Mouse (Mus musculus) hindbrain, embryonic 11.5 days (tissue): ENCODE measurements at regions not wholly inside any gene's neighbourhood (a gene's known extent, or its start where the extent isn't known, plus 50 kb on each side); places are given as distances from the start of the nearest gene placed in this dataset.

ENCODE experiments used
- ATAC-seq: fragments of 200-750 bp; cut with Nextera tagmentation; 2 replicates; pipeline ENCODE4 v1.8.0; 2017; ENCODE audit warnings: mild to moderate bottlenecking, moderate TSS enrichment, moderate library complexity; ENCODE audit not compliant: low FRiP score
- DNase-seq: peaks from one replicate; pipeline ENCODE4 v3.0.0-alpha.2; 2015; ENCODE audit warnings: low spot score
- H3K27ac ChIP-seq: fragments of 300-500 bp; sonication (generic); 2 replicates; pipeline ENCODE4 v1.5.1; 2014; ENCODE audit warnings: mild to moderate bottlenecking, low read depth, low read length
- H3K27me3 ChIP-seq: fragments of 300-500 bp; sonication (generic); 2 replicates; pipeline ENCODE4 v1.6.1; 2014; ENCODE audit warnings: mild to moderate bottlenecking, low read length, moderate library complexity, mixed read lengths; ENCODE audit not compliant: control insufficient read depth, insufficient read depth
- H3K36me3 ChIP-seq: fragments of 300-500 bp; sonication (generic); 2 replicates; pipeline ENCODE4 v1.6.1; 2014; ENCODE audit warnings: mild to moderate bottlenecking, low read length, moderate library complexity, mixed read lengths; ENCODE audit not compliant: control insufficient read depth, insufficient read depth
- H3K4me1 ChIP-seq: fragments of 300-500 bp; sonication (generic); replicated peaks from 2 replicates; pipeline ENCODE4 v1.6.1; 2014; ENCODE audit warnings: low read length, mixed read lengths; ENCODE audit not compliant: control insufficient read depth, insufficient read depth
- H3K4me2 ChIP-seq: fragments of 300-500 bp; sonication (generic); replicated peaks from 2 replicates; pipeline ENCODE4 v1.6.1; 2014; ENCODE audit warnings: mild to moderate bottlenecking, low read depth, low read length
- H3K4me3 ChIP-seq: fragments of 300-500 bp; sonication (generic); 2 replicates; pipeline ENCODE4 v1.5.1; 2014; ENCODE audit warnings: low read depth, low read length
- H3K9ac ChIP-seq: fragments of 300-500 bp; sonication (generic); 2 replicates; pipeline ENCODE4 v1.6.1; 2014; ENCODE audit warnings: low read depth, low read length
- H3K9me3 ChIP-seq: fragments of 300-500 bp; sonication (generic); 2 replicates; pipeline ENCODE4 v1.6.1; 2016; ENCODE audit warnings: low read length; ENCODE audit not compliant: control insufficient read depth
- WGBS: fragments of 180-500 bp; shearing (Covaris S2); extraction: QIAGEN DNeasy Blood & Tissue Kit; methylation state at CpG from one replicate; pipeline ENCODE4 v1.1.7; 2014; 5-methylcytosine and 5-hydroxymethylcytosine counted together

DNA sequence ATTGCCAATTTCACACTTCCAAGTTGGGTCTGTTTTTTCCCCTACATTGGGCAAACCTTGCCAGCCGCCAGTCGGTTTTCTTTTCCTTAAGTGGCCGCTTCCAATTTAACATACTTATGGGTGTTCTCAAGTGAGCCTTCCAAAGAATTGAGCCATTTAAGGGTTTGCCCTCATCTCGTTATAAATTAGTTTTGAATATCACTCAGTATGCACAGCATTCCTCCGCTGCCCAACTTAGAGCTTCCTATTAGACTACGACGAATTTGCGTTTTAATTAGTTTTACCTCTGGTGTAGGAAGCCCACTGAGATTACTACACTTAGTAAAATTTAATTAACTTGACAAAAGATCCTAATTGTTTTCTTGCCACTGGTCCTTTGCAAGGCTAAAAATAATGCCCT is 209.9 kb downstream of the Cdh11 start:
- no peak for DNase-seq
- H3K27ac ChIP-seq = no peak overlapping the region
- ATAC-seq = no peak
- no peak overlapping the region for H3K4me2 ChIP-seq
- whole genome bisulfite sequencing = 85% methylated on average over 8 of the region's 8 CpGs
- no peaks in the 10 kb centered on the region for H3K4me1 ChIP-seq
- H3K9ac ChIP-seq = no peak overlapping the region
- H3K27me3 ChIP-seq = no peaks in the 10 kb centered on the region
- H3K36me3 ChIP-seq = no peaks in the 10 kb centered on the region
- H3K9me3 ChIP-seq = no peaks in the 10 kb centered on the region
- no peak overlapping the region for H3K4me3 ChIP-seq

GRCm38 (mm10) chr8:102567779-102568178 is 217.7 kb downstream of the Cdh11 start:
- H3K27ac ChIP-seq = no peak overlapping the region

DNA sequence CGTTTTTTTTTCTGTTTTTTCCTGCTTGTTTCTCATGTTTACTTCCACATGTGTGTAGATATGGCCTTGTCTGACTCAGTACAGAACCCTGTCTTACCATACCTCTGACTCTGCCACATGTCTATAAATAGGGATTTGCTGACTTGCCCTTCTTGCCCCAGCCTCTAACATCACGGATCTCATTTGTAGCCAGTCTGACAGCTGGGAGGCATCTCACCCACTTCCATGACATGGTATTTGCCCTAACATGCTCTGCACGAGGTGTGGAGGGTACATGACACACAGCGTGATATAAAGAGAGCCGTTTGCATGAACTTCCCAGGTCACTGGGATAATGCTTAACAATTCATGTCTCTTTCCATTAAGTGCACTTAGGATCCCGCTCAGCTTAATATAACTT is 231.2 kb downstream of the Cdh11 start:
- no peak for ATAC-seq

More at GRCm38 (mm10) chr8:102567779-102568178, 217.7 kb downstream of the Cdh11 start:
- no peaks in the 10 kb centered on the region for H3K27me3 ChIP-seq
- H3K9ac ChIP-seq = no peak overlapping the region
- H3K9me3 ChIP-seq = no peaks in the 10 kb centered on the region
- no peaks in the 10 kb centered on the region for H3K36me3 ChIP-seq
- no peaks in the 10 kb centered on the region for H3K4me1 ChIP-seq
- no peak overlapping the region for H3K4me3 ChIP-seq
- no peak for DNase-seq
- 88% methylated on average over 5 of the region's 5 CpGs for WGBS
- no peak overlapping the region for H3K4me2 ChIP-seq
- ATAC-seq = no peak

DNA sequence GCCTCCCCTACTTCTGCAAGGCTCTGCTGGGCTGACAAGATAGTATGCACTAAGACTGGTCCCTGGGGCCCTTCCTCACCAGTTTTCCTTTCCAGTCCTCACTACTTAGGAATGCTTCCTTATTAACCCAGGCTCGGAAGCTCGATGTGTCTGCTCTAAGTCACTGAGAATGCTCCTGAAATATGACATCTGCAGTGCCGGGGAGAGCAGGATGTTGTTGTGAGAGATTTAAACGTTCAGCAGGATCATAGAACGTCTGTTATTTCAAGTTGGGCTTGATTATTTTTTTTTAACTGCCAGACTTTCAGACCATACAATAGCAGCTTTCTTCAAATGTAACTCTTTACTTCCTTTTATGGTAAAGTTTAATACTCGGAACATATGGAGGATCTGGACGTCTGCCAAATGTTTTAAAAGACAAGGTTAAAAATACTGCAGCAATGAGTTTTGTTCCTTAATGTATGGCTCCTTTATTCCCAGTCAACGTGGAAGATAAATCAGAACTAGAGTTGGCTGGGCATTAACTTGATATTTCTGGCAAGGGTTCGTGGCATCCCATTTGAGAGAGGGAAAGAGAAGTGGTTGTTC is 232.0 kb downstream of the Cdh11 start:
- 55% methylated on average over 9 of the region's 9 CpGs for WGBS
- Histone ChIP-seq H3K4me3 (no peak overlapping the region), H3K9me3 (no peaks in the 10 kb centered on the region), H3K9ac (no peak overlapping the region), H3K4me1 (no peaks in the 10 kb centered on the region), H3K4me2 (no peak overlapping the region), H3K36me3 (no peaks in the 10 kb centered on the region), H3K27me3 (no peaks in the 10 kb centered on the region), H3K27ac (no peak overlapping the region)
- DNase-seq (peak; percentile 43), ATAC-seq (no peak)

More for the DNA sequence above, 231.2 kb downstream of the Cdh11 start:
- H3K4me1 ChIP-seq = no peaks in the 10 kb centered on the region
- no peak overlapping the region for H3K27ac ChIP-seq
- no peaks in the 10 kb centered on the region for H3K9me3 ChIP-seq
- H3K36me3 ChIP-seq = no peaks in the 10 kb centered on the region
- H3K27me3 ChIP-seq = no peaks in the 10 kb centered on the region
- no peak overlapping the region for H3K4me2 ChIP-seq
- no peak for DNase-seq
- no peak overlapping the region for H3K9ac ChIP-seq
- H3K4me3 ChIP-seq = no peak overlapping the region
- 78% methylated on average over 6 of the region's 6 CpGs for WGBS

- WGBS = 69% methylated on average over 3 of the region's 3 CpGs
- ATAC-seq (no peak), DNase-seq (no peak)
Observed at GRCm38 (mm10) chr8:102538886-102539285, 246.6 kb downstream of the Cdh11 start.

GRCm38 (mm10) chr8:102538068-102538467 is 247.4 kb downstream of the Cdh11 start:
- Histone ChIP-seq H3K4me2 (no peak overlapping the region), H3K4me1 (no peaks in the 10 kb centered on the region), H3K27ac (no peak overlapping the region), H3K36me3 (no peaks in the 10 kb centered on the region), H3K27me3 (no peaks in the 10 kb centered on the region), H3K9me3 (no peaks in the 10 kb centered on the region), H3K4me3 (no peak overlapping the region), H3K9ac (no peak overlapping the region)
- WGBS = 56% methylated on average over 3 of the region's 3 CpGs
- ATAC-seq (no peak), DNase-seq (no peak)

More at GRCm38 (mm10) chr8:102538886-102539285, 246.6 kb downstream of the Cdh11 start:
- Histone ChIP-seq H3K4me3 (no peak overlapping the region), H3K27ac (no peak overlapping the region), H3K4me2 (no peak overlapping the region), H3K4me1 (no peaks in the 10 kb centered on the region), H3K27me3 (no peaks in the 10 kb centered on the region), H3K9me3 (no peaks in the 10 kb centered on the region), H3K36me3 (no peaks in the 10 kb centered on the region), H3K9ac (no peak overlapping the region)

DNA sequence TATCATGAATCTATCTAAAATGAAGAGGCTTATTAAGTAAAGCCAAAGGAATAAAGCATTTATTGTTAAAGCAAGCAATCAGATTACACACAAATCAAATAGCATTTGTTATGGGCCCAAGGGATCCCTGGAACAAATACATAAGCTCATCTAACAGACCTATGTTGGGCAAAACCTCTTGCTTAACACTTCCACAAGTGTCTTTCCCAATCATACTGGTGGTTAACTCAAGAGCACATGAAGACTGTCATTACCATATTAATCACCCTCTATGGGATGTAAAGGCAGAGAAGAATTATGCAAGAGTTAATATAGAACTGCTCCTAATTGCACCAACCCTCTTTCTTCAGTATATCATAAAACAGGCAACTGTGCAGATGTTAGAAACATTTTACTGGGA is 267.0 kb downstream of the Cdh11 start:
- H3K9me3 ChIP-seq = no peaks in the 10 kb centered on the region
- no peaks in the 10 kb centered on the region for H3K4me1 ChIP-seq
- ATAC-seq (no peak), DNase-seq (no peak)
- H3K27ac ChIP-seq = no peak overlapping the region
- H3K27me3 ChIP-seq = no peaks in the 10 kb centered on the region
- no peak overlapping the region for H3K4me3 ChIP-seq
- no peak overlapping the region for H3K4me2 ChIP-seq
- H3K9ac ChIP-seq = no peak overlapping the region
- no peaks in the 10 kb centered on the region for H3K36me3 ChIP-seq

DNA sequence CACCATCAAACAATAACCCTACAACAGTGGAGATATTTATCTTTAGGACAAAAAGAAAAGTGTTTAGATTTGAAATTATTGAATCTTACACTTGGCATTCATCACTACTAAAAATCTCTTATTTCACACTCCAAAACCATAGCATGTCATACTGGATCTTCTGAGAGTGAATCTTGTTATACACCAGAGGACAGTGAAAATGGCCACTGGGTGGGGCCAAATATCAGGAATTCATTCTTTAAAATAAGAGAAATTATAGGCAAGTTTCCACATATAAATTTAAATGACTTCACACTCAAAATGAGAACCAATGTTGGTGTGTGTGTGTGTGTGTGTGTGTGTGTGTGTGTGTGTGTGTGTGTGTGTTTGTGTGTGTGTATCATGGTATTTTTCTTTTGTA is 269.7 kb downstream of the Cdh11 start:
- no peaks in the 10 kb centered on the region for H3K36me3 ChIP-seq
- H3K27me3 ChIP-seq = no peaks in the 10 kb centered on the region
- H3K4me3 ChIP-seq = no peak overlapping the region
- H3K4me1 ChIP-seq = no peaks in the 10 kb centered on the region
- no peak overlapping the region for H3K9ac ChIP-seq
- ATAC-seq (no peak), DNase-seq (no peak)
- H3K4me2 ChIP-seq = no peak overlapping the region
- H3K27ac ChIP-seq = no peak overlapping the region
- H3K9me3 ChIP-seq = no peaks in the 10 kb centered on the region

GRCm38 (mm10) chr8:102514805-102515424 is 270.5 kb downstream of the Cdh11 start:
- Histone ChIP-seq H3K4me1 (no peaks in the 10 kb centered on the region), H3K9ac (no peak overlapping the region), H3K36me3 (no peaks in the 10 kb centered on the region), H3K4me3 (no peak overlapping the region), H3K4me2 (no peak overlapping the region), H3K9me3 (no peaks in the 10 kb centered on the region), H3K27ac (no peak overlapping the region), H3K27me3 (no peaks in the 10 kb centered on the region)
- ATAC-seq (no peak), DNase-seq (no peak)
- 33% methylated on average over 2 of the region's 2 CpGs for WGBS
